ENCODE assay signal across 22 mouse cellular contexts in genomic region chr2:14620891-14621290, GRCm38 (mm10). TPM values are rescaled to one million over a fixed set of nuclear protein-coding genes. Genes with fewer than 3 reads are reported as not detected.
A peak's percentile ranks its signal among the peaks of the same experiment; 100 is the strongest.
DNase-seq lines count a peak whose midpoint lies in the region; ATAC-seq and TF ChIP-seq lines count a peak whose summit lies in the region.
"Had no signal": no experiment of that assay in that cellular context is flagged by ENCODE, and none has a peak within 500 bp of the region (broad histone marks: within the 10 kb centered on the region; RNA-seq: fewer than 3 reads in every experiment).

No protein-coding gene starts in this region.

- WGBS in lung, postnatal 0 days, result 40% methylated on average over 4 of the region's 4 CpGs
- 39% methylated on average over 4 of the region's 4 CpGs for WGBS in intestine, embryonic 16.5 days
- 35% methylated on average over 4 of the region's 4 CpGs for WGBS in stomach, postnatal 0 days
- WGBS in forebrain, embryonic 16.5 days, result 86% methylated on average over 4 of the region's 4 CpGs

- peak; percentile 67 for DNase-seq in heart, adult 11 months
- DNase-seq in heart, postnatal 4 days, result no peak
- peak; percentile 43 for DNase-seq in lung, postnatal 0 days (ENCODE audit: low spot score)
- DNase-seq in lung, postnatal 10 days, result no peak
- DNase-seq in stomach, postnatal 0 days (ENCODE audit: low spot score), result peak; percentile 27
- DNase-seq: adrenal gland, postnatal 10 days; cerebellum, adult 11-12 months; cerebellum, adult 9-10 months; cerebellum, postnatal 25 days; gastrocnemius, adult 2 months; gastrocnemius, postnatal 25 days; heart, postnatal 36 days had no signal

- no peaks in the 10 kb centered on the region for H3K36me3 ChIP-seq in lung, postnatal 0 days (ENCODE audit: insufficient read depth, low read length)
- H3K36me3 ChIP-seq in intestine, embryonic 16.5 days (ENCODE audit: control insufficient read depth, insufficient read depth, low read length), result no peaks in the 10 kb centered on the region
- no peaks in the 10 kb centered on the region for H3K36me3 ChIP-seq in stomach, postnatal 0 days (ENCODE audit: control insufficient read depth, insufficient read depth, low read length)
- H3K36me3 ChIP-seq in forebrain, embryonic 16.5 days (ENCODE audit: control insufficient read depth, insufficient read depth), result no peaks in the 10 kb centered on the region
- H3K36me3 ChIP-seq: embryonic facial prominence, embryonic 13.5 days; hindbrain, embryonic 12.5 days had no signal

- no peaks in the 10 kb centered on the region for H3K4me1 ChIP-seq in lung, postnatal 0 days (ENCODE audit: insufficient read depth, low read depth, low read length)
- no peaks in the 10 kb centered on the region for H3K4me1 ChIP-seq in intestine, embryonic 16.5 days (ENCODE audit: control insufficient read depth, insufficient read depth, low read length)
- no peaks in the 10 kb centered on the region for H3K4me1 ChIP-seq in stomach, postnatal 0 days (replicated peaks; ENCODE audit: control insufficient read depth, insufficient read depth)
- peaks cover 5% of the 10 kb centered on the region; the same call in 1 of the 2 replicates for H3K4me1 ChIP-seq in forebrain, embryonic 16.5 days (replicated peaks; ENCODE audit: control insufficient read depth, insufficient read depth, low read length)
- H3K4me1 ChIP-seq: embryonic facial prominence, embryonic 13.5 days; forebrain, embryonic 13.5 days; hindbrain, embryonic 12.5 days had no signal

- H3K9me3 ChIP-seq in lung, postnatal 0 days (ENCODE audit: low read length), result no peaks in the 10 kb centered on the region
- no peaks in the 10 kb centered on the region for H3K9me3 ChIP-seq in intestine, embryonic 16.5 days (ENCODE audit: control insufficient read depth, low read length)
- no peaks in the 10 kb centered on the region for H3K9me3 ChIP-seq in stomach, postnatal 0 days (ENCODE audit: control insufficient read depth, low read length)
- no peaks in the 10 kb centered on the region for H3K9me3 ChIP-seq in forebrain, embryonic 16.5 days (ENCODE audit: control insufficient read depth, low read length)
- H3K9me3 ChIP-seq: embryonic facial prominence, embryonic 13.5 days; forebrain, embryonic 13.5 days; heart, embryonic 13.5 days; hindbrain, embryonic 12.5 days had no signal

- H3K27me3 ChIP-seq in lung, postnatal 0 days (replicated peaks; ENCODE audit: insufficient read depth, low read length), result no peaks in the 10 kb centered on the region
- no peaks in the 10 kb centered on the region for H3K27me3 ChIP-seq in intestine, embryonic 16.5 days (replicated peaks; ENCODE audit: control insufficient read depth, insufficient read depth, low read length)
- no peaks in the 10 kb centered on the region for H3K27me3 ChIP-seq in stomach, postnatal 0 days (ENCODE audit: control insufficient read depth, insufficient read depth, low read length)
- H3K27me3 ChIP-seq in forebrain, embryonic 16.5 days (replicated peaks; ENCODE audit: control insufficient read depth, insufficient read depth, low read length), result no peaks in the 10 kb centered on the region
- H3K27me3 ChIP-seq: CH12.LX; embryonic facial prominence, embryonic 13.5 days; forebrain, embryonic 13.5 days; heart, embryonic 13.5 days; hindbrain, embryonic 12.5 days; Patski had no signal

- no peak overlapping the region for H3K27ac ChIP-seq in lung, postnatal 0 days (ENCODE audit: low read length)
- no peak overlapping the region for H3K27ac ChIP-seq in intestine, embryonic 16.5 days (ENCODE audit: low read length)
- 0 out of 2 replicates have a peak overlapping the region, but pooled peaks have one; percentile 14 for H3K27ac ChIP-seq in stomach, postnatal 0 days (replicated peaks)
- no peak overlapping the region for H3K27ac ChIP-seq in forebrain, embryonic 16.5 days (ENCODE audit: low read length)
- H3K27ac ChIP-seq: embryonic facial prominence, embryonic 13.5 days; forebrain, embryonic 13.5 days; gastrocnemius, adult 2 months; heart, embryonic 13.5 days; hindbrain, embryonic 12.5 days had no signal

- H3K4me3 ChIP-seq in lung, postnatal 0 days (ENCODE audit: low read depth, low read length), result no peak overlapping the region
- H3K4me3 ChIP-seq in intestine, embryonic 16.5 days (ENCODE audit: low read length), result no peak overlapping the region
- H3K4me3 ChIP-seq in stomach, postnatal 0 days (ENCODE audit: low read depth, low read length), result no peak overlapping the region
- H3K4me3 ChIP-seq in forebrain, embryonic 16.5 days (replicated peaks; ENCODE audit: low read length), result no peak overlapping the region
- H3K4me3 ChIP-seq: embryonic facial prominence, embryonic 13.5 days; forebrain, embryonic 13.5 days; gastrocnemius, adult 2 months; heart, embryonic 13.5 days; hindbrain, embryonic 12.5 days had no signal

- ATAC-seq in lung, postnatal 0 days, result peak; percentile 71
- ATAC-seq in intestine, embryonic 16.5 days, result peak; percentile 59; the same call in 1 of the 2 replicates
- ATAC-seq in stomach, postnatal 0 days (ENCODE audit: low FRiP score, low TSS enrichment), result peak; percentile 64; the same call in 1 of the 2 replicates
- ATAC-seq in forebrain, embryonic 16.5 days, result no peak
- ATAC-seq: activated CD4-positive, CD25-positive, alpha-beta regulatory T cell, adult 4 months; forebrain, embryonic 13.5 days; hindbrain, embryonic 16.5 days; Patski had no signal

- H3K4me2 ChIP-seq in lung, postnatal 0 days (replicated peaks; ENCODE audit: low read depth, low read length), result no peak overlapping the region
- no peak overlapping the region for H3K4me2 ChIP-seq in intestine, embryonic 16.5 days (ENCODE audit: low read depth, low read length)
- H3K4me2 ChIP-seq in stomach, postnatal 0 days (replicated peaks; ENCODE audit: low read depth), result no peak overlapping the region
- no peak overlapping the region for H3K4me2 ChIP-seq in forebrain, embryonic 16.5 days (ENCODE audit: low read length)
- H3K4me2 ChIP-seq: embryonic facial prominence, embryonic 13.5 days; forebrain, embryonic 13.5 days; heart, embryonic 13.5 days; hindbrain, embryonic 12.5 days had no signal

- no peak for TF ChIP-seq CTCF in lung, postnatal 0 days (IDR thresholded peaks at IDR 0.05)
- TF ChIP-seq CTCF in stomach, postnatal 0 days (IDR thresholded peaks at IDR 0.05; ENCODE audit: low read depth), result no peak

- no peak for TF ChIP-seq EP300 in lung, postnatal 0 days (IDR thresholded peaks at IDR 0.05)
- TF ChIP-seq EP300 in stomach, postnatal 0 days (optimal IDR thresholded peaks at IDR 0.05), result no peak

- H3K9ac ChIP-seq in lung, postnatal 0 days (replicated peaks; ENCODE audit: low read depth), result no peak overlapping the region
- H3K9ac ChIP-seq in intestine, embryonic 16.5 days (ENCODE audit: low read depth, low read length), result no peak overlapping the region
- no peak overlapping the region for H3K9ac ChIP-seq in stomach, postnatal 0 days (ENCODE audit: low read length)
- H3K9ac ChIP-seq in forebrain, embryonic 16.5 days (replicated peaks; ENCODE audit: low read depth, low read length), result no peak overlapping the region
- H3K9ac ChIP-seq: embryonic facial prominence, embryonic 13.5 days; forebrain, embryonic 13.5 days; heart, embryonic 13.5 days; hindbrain, embryonic 12.5 days had no signal

RNA-seq across cellular contexts. Expression of gene Cacnb2, which starts 18.0 kb away (rescaled TPM):
- 10 to 100 TPM; 84.4 to 86.6 TPM for total RNA-seq in heart, postnatal 4 days (2021)
- polyA plus RNA-seq in lung, postnatal 0 days (2015; fragmentation: Nextera tagmentation; extraction: Ambion mirVana), result 5.1 and 5.2 TPM in 2 replicates
- 1.3 and 2.3 TPM in 2 replicates for polyA plus RNA-seq in intestine, embryonic 16.5 days (2015; fragmentation: Nextera tagmentation; extraction: Ambion mirVana)
- polyA plus RNA-seq in stomach, postnatal 0 days (2015; fragmentation: Nextera tagmentation; extraction: Ambion mirVana), result 1.5 and 1.9 TPM in 2 replicates
- polyA plus RNA-seq in forebrain, embryonic 16.5 days (2015; fragmentation: Nextera tagmentation; extraction: Ambion mirVana), result 2.7 and 4.6 TPM in 2 replicates

Comparison
In these comparisons a context has a peak if more than half of its experiments do, and no peak if none do; other contexts are left out.
1. DNase-seq: peak in heart, adult 11 months (single experiment), lung, postnatal 0 days (single experiment) and stomach, postnatal 0 days (single experiment); none in heart, postnatal 4 days (single experiment) and lung, postnatal 10 days (single experiment).